Mouse (Mus musculus) MEL (cell line): ENCODE measurements at regions not wholly inside any gene's neighbourhood (a gene's known extent, or its start where the extent isn't known, plus 50 kb on each side); places are given as distances from the start of the nearest gene placed in this dataset.

Experiments used
- DNase-seq: peaks from one replicate; pipeline ENCODE4 v3.0.0; 2011; ENCODE audit warnings: low read depth, low spot score
- H3K27ac ChIP-seq: 2 replicates; pipeline ENCODE4 v1.5.1; 2012; ENCODE audit warnings: low read depth, mild to moderate bottlenecking, control low read depth, low read length, moderate library complexity; ENCODE audit not compliant: control insufficient read depth
- H3K27me3 ChIP-seq, 2 experiments: fragments of 150-350 bp in 1 of 2; sonication (generic) in 1 of 2; 2 replicates each; pipeline ENCODE4 v1.6.1; 2012; ENCODE audit warnings: low read length in 2 of 2, mild to moderate bottlenecking in 2 of 2, improper control_type of control experiment in 1 of 2, moderate library complexity in 1 of 2; ENCODE audit not compliant: insufficient read depth in 2 of 2, control insufficient read depth in 1 of 2
- H3K36me3 ChIP-seq, 2 experiments: 2 replicates each; pipeline ENCODE4 v1.6.1; 2012 to 2014; ENCODE audit warnings: low read length in 2 of 2, improper control_type of control experiment in 1 of 2, inconsistent platforms in 1 of 2, mild to moderate bottlenecking in 1 of 2; ENCODE audit not compliant: insufficient read depth in 2 of 2, control insufficient read depth in 1 of 2
- H3K4me1 ChIP-seq, 2 experiments: fragments of 150-350 bp in 1 of 2; sonication (generic) in 1 of 2; 2 replicates each; pipeline ENCODE4 v1.6.1; 2012; ENCODE audit warnings: low read length in 2 of 2, improper control_type of control experiment in 1 of 2, mild to moderate bottlenecking in 1 of 2; ENCODE audit not compliant: insufficient read depth in 2 of 2, control insufficient read depth in 1 of 2
- H3K4me3 ChIP-seq, 2 experiments: fragments of 150-350 bp in 1 of 2; sonication (generic) in 1 of 2; 2 replicates each; pipeline ENCODE4 v1.5.1; 2012; ENCODE audit warnings: low read depth in 2 of 2, low read length in 2 of 2, mild to moderate bottlenecking in 2 of 2, moderate library complexity in 2 of 2, control low read depth in 1 of 2, improper control_type of control experiment in 1 of 2; ENCODE audit not compliant: control insufficient read depth in 1 of 2, insufficient read depth in 1 of 2
- H3K79me2 ChIP-seq: 2 replicates; pipeline ENCODE4 v1.6.1; 2012; ENCODE audit warnings: mild to moderate bottlenecking, low read length, moderate library complexity; ENCODE audit not compliant: control insufficient read depth, poor library complexity, insufficient read depth
- H3K9ac ChIP-seq: 2 replicates; pipeline ENCODE4 v1.6.1; 2012; ENCODE audit warnings: low read depth, mild to moderate bottlenecking, control low read depth, low read length, moderate library complexity; ENCODE audit not compliant: control insufficient read depth, poor library complexity, severe bottlenecking
- H3K9me3 ChIP-seq: fragments of 150-350 bp; sonication (generic); replicated peaks from 2 replicates; pipeline ENCODE4 v1.6.1; 2012; ENCODE audit warnings: mild to moderate bottlenecking, low read length, improper control_type of control experiment, moderate library complexity; ENCODE audit not compliant: insufficient read depth
- CHD1 ChIP-seq: IDR thresholded peaks from 2 replicates; pipeline ENCODE4 v1.6.1; 2012; ENCODE audit warnings: low read depth, mild to moderate bottlenecking, inconsistent platforms, low read length, improper control_type of control experiment
- CHD2 ChIP-seq: IDR thresholded peaks from 2 replicates; pipeline ENCODE4 v1.6.1; 2011; ENCODE audit warnings: low read length, improper control_type of control experiment
- CTCF ChIP-seq, 3 experiments: IDR thresholded peaks in 2 of 3; conservative IDR thresholded peaks in 1 of 3; 2 replicates each; pipeline ENCODE4 v1.5.1; 2011 to 2012; ENCODE audit warnings: low read length in 3 of 3, low read depth in 2 of 3, mild to moderate bottlenecking in 2 of 3, improper control_type of control experiment in 1 of 3, inconsistent platforms in 1 of 3, mixed read lengths in 1 of 3, moderate library complexity in 1 of 3; ENCODE audit not compliant: control insufficient read depth in 1 of 3, insufficient read depth in 1 of 3, poor library complexity in 1 of 3, severe bottlenecking in 1 of 3
- E2F4 ChIP-seq: IDR thresholded peaks from 2 replicates; pipeline ENCODE4 v1.6.1; 2011; ENCODE audit warnings: low read depth, low read length, improper control_type of control experiment, borderline replicate concordance
- ELF1 ChIP-seq: IDR thresholded peaks from 2 replicates; pipeline ENCODE4 v1.6.1; 2014; ENCODE audit warnings: low read depth, mild to moderate bottlenecking, inconsistent platforms, low read length, improper control_type of control experiment, moderate library complexity
- ETS1 ChIP-seq: IDR thresholded peaks from 2 replicates; pipeline ENCODE4 v1.6.1; 2012; ENCODE audit warnings: low read depth, mild to moderate bottlenecking, inconsistent platforms, low read length, improper control_type of control experiment, moderate library complexity
- GABPA ChIP-seq: IDR thresholded peaks from 2 replicates; pipeline ENCODE4 v1.6.1; 2012; ENCODE audit warnings: low read depth, mild to moderate bottlenecking, inconsistent platforms, low read length, improper control_type of control experiment, moderate library complexity
- MAFK ChIP-seq: IDR thresholded peaks from 2 replicates; pipeline ENCODE4 v1.6.1; 2011; ENCODE audit warnings: low read depth, mild to moderate bottlenecking, low read length, improper control_type of control experiment, borderline replicate concordance
- MAX ChIP-seq: IDR thresholded peaks from 2 replicates; pipeline ENCODE4 v1.6.1; 2011; ENCODE audit warnings: low read length, improper control_type of control experiment
- MEF2A ChIP-seq: IDR thresholded peaks from 2 replicates; pipeline ENCODE4 v1.6.1; 2014; ENCODE audit warnings: low read depth, mild to moderate bottlenecking, inconsistent platforms, low read length, improper control_type of control experiment; ENCODE audit not compliant: poor library complexity, insufficient replicate concordance, severe bottlenecking; ENCODE audit errors: extremely low read depth
- MXI1 ChIP-seq: IDR thresholded peaks from 2 replicates; pipeline ENCODE4 v1.6.1; 2011; ENCODE audit warnings: mild to moderate bottlenecking, low read depth, low read length, improper control_type of control experiment
- MYB ChIP-seq: IDR thresholded peaks from 2 replicates; pipeline ENCODE4 v1.6.1; 2011; ENCODE audit warnings: mild to moderate bottlenecking, low read depth, low read length, improper control_type of control experiment
- MYC ChIP-seq: IDR thresholded peaks from 2 replicates; pipeline ENCODE4 v1.6.1; 2011; ENCODE audit warnings: low read depth, mild to moderate bottlenecking, low read length, improper control_type of control experiment, moderate library complexity
- POLR2AphosphoS5 ChIP-seq: IDR thresholded peaks from 2 replicates; pipeline ENCODE4 v1.6.1; 2012; ENCODE audit warnings: low read depth, borderline replicate concordance, mild to moderate bottlenecking, inconsistent platforms, low read length, moderate library complexity, mixed read lengths
- RCOR1 ChIP-seq: IDR thresholded peaks from 2 replicates; pipeline ENCODE4 v1.6.1; 2012; ENCODE audit warnings: low read depth, mild to moderate bottlenecking, inconsistent platforms, low read length, improper control_type of control experiment
- TAL1 ChIP-seq: IDR thresholded peaks from 2 replicates; pipeline ENCODE4 v1.6.1; 2012; ENCODE audit warnings: mild to moderate bottlenecking, inconsistent platforms, low read length, moderate library complexity, mixed read lengths
- TBP ChIP-seq: IDR thresholded peaks from 2 replicates; pipeline ENCODE4 v1.8.0; 2011; ENCODE audit warnings: low read depth, low read length, improper control_type of control experiment
- ZKSCAN1 ChIP-seq: IDR thresholded peaks from 2 replicates; pipeline ENCODE4 v1.6.1; 2012; ENCODE audit warnings: low read depth, mild to moderate bottlenecking, inconsistent platforms, low read length, improper control_type of control experiment, moderate library complexity
- ZMIZ1 ChIP-seq: IDR thresholded peaks from 2 replicates; pipeline ENCODE4 v1.6.1; 2012; ENCODE audit warnings: low read depth, mild to moderate bottlenecking, inconsistent platforms, low read length, improper control_type of control experiment, moderate library complexity

DNA sequence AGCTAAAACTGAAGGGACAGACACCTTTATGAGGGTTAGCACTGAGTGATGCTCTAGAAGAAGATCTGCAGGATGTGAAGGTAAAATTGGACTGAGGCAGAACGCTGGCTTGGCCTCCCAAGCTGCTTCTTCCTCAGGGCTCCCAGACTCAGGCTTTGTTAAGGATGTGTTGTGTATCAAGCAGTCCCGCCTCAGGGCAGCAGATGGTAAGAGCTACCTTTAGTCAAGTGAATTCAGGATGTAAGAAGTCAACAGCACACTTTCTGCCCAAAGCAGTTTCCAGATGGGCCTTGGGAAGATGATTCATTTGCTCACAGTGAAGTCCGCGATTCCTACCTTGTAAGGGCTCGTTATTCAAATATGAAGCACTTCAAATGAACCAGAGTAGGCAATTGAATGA lies 126.9 kb upstream of the Acsl4 start:
- no peaks in the 10 kb centered on the region for H3K4me1 ChIP-seq
- H3K9me3 ChIP-seq, result no peaks in the 10 kb centered on the region
- H3K27ac ChIP-seq, result no peak overlapping the region
- TF ChIP-seq MYB (no peak), MYC (no peak), MXI1 (no peak), ETS1 (no peak), CTCF (IDR thresholded peaks at IDR 0.05 in 2 of 3, conservative IDR thresholded peaks at IDR 0.05 in 1 of 3; ENCODE audit: control insufficient read depth in 1 of 3, insufficient read depth in 1 of 3, low read depth in 2 of 3, low read length in 3 of 3, poor library complexity in 1 of 3, severe bottlenecking in 1 of 3) (no peak), POLR2AphosphoS5 (no peak), CHD2 (no peak), ZKSCAN1 (no peak), RCOR1 (no peak), TBP (no peak), MEF2A (no peak), ZMIZ1 (no peak), ELF1 (no peak), MAFK (no peak), E2F4 (no peak), TAL1 (no peak)
- no peaks in the 10 kb centered on the region for H3K79me2 ChIP-seq
- H3K4me3 ChIP-seq, result no peak overlapping the region
- H3K9ac ChIP-seq, result no peak overlapping the region
- no peak for DNase-seq
- H3K27me3 ChIP-seq, result peaks cover 0 to 6% of the 10 kb centered on the region in 2 experiments
- H3K36me3 ChIP-seq, result no peaks in the 10 kb centered on the region

DNA sequence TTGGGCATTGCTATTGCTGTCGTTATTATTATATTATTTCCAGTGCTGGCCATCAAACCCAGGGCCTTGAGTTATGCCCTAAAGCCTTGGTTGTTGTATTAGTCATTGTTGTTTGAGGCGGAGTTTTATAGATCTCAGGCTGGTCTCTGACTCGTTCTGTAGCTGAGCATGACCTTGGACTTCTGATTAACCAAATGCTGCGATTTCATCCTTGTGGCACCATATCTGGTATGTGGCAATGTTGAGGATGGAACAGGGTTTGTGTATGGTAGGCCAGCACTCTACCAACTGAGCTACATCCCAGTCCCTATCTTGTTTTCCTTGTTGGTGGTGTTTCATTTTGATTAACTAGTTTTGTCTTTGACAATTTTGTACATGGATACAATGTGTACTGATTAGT lies 130.7 kb upstream of the Acsl4 start:
- Histone ChIP-seq H3K9ac (no peak overlapping the region), H3K27ac (no peak overlapping the region), H3K4me1 (no peaks in the 10 kb centered on the region), H3K9me3 (no peaks in the 10 kb centered on the region), H3K27me3 (peaks cover 0 to 3% of the 10 kb centered on the region in 2 experiments; a peak in 3 of 4 replicates), H3K4me3 (no peak overlapping the region), H3K36me3 (no peaks in the 10 kb centered on the region), H3K79me2 (no peaks in the 10 kb centered on the region)
- DNase-seq, result no peak
- no peak for TF ChIP-seq MAX
- no peak for TF ChIP-seq ZMIZ1
- TF ChIP-seq CHD1, result no peak
- TF ChIP-seq GABPA, result no peak
- TF ChIP-seq TAL1, result no peak
- no peak for TF ChIP-seq RCOR1
- TF ChIP-seq MAFK, result no peak
